In the genomic region with DNA sequence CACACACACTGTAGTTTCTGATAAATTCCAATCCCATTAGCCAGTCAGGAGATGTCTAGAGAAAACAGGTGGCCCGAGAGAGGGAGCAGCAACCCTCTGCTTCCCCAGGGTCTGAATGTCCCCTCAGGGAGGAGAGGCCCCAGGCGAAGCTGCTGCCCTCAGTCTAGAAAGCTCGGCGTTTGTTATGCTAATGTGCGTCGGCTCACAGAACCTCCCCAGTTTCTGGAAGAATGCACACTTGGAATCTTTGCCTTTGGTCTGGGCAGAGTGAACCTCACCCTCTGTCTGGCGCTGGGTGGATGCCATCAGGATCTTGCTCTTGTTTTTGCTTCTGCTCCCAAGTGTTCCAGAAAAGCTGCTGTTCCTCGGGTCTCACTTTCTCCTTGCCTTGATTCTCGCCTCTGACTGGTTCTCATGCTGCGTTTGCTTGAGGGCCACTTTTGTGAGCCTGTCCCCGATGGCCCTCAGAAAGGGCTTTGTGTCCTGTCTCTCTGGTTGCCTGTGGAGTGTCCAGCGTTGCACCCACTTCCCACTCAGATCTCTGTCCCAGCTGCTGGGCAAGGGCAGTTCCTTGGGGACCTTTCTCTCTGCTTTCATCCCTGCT, we compare ENCODE assay signal across 10 mouse cellular contexts. TPM values are rescaled to one million over a fixed set of nuclear protein-coding genes. Genes with fewer than 3 reads are reported as not detected.
DNase-seq lines count a peak whose midpoint lies in the region; ATAC-seq and TF ChIP-seq lines count a peak whose summit lies in the region.
"Had no signal": no experiment of that assay in that cellular context is flagged by ENCODE, and none has a peak within 500 bp of the region (broad histone marks: within the 10 kb centered on the region; RNA-seq: fewer than 3 reads in every experiment).

No protein-coding gene starts in this region.

- no peaks in the 10 kb centered on the region for H3K27me3 ChIP-seq in forebrain, embryonic 15.5 days

- H3K36me3 ChIP-seq in forebrain, embryonic 15.5 days = no peaks in the 10 kb centered on the region

- H3K4me3 ChIP-seq in left cerebral cortex, adult 2 months = no peak overlapping the region
- no peak overlapping the region for H3K4me3 ChIP-seq in forebrain, embryonic 15.5 days
- H3K4me3 ChIP-seq: erythroblast, embryonic 14.5 days; myocyte had no signal

- intact Hi-C loops in left cerebral cortex, adult 2 months (cut with DNase I) = no loop called here

- TF ChIP-seq CTCF in left cerebral cortex, adult 2 months (IDR thresholded peaks at IDR 0.05) = no peak

- ATAC-seq in forebrain, embryonic 15.5 days (replicated peaks) = peak; percentile 57
- no peak for ATAC-seq in monocyte, adult 5-6 weeks (replicated peaks; ENCODE audit: insufficient number of reproducible peaks, low FRiP score, low TSS enrichment, poor library complexity, severe bottlenecking)

- 3% methylated on average over 12 of the region's 12 CpGs for WGBS in forebrain, embryonic 15.5 days

- H3K4me2 ChIP-seq in forebrain, embryonic 15.5 days (replicated peaks) = no peak overlapping the region

- H3K9ac ChIP-seq in forebrain, embryonic 15.5 days (replicated peaks) = no peak overlapping the region

- H3K9me3 ChIP-seq in forebrain, embryonic 15.5 days = no peaks in the 10 kb centered on the region

- no peak for DNase-seq in left cerebral cortex, adult 2 months (ENCODE audit: extremely low spot score in 1 of 2, low spot score in 2 of 2)
- no peak for DNase-seq in left cerebral cortex, adult 11 months (ENCODE audit: low spot score)
- peak; percentile 82 to 86 for DNase-seq in kidney, postnatal 36 days
- DNase-seq in retina, postnatal 1 day = peak; percentile 88
- no peak for DNase-seq in ovary, postnatal 14 days (ENCODE audit: low spot score)
- no peak for DNase-seq in testis, postnatal 10 days (ENCODE audit: low spot score)

- peak overlapping the region; percentile 4; the same call in 1 of the 2 replicates for H3K27ac ChIP-seq in left cerebral cortex, adult 2 months
- H3K27ac ChIP-seq in forebrain, embryonic 15.5 days (replicated peaks) = peak overlapping the region; percentile 71

- peaks cover 44% of the 10 kb centered on the region for H3K4me1 ChIP-seq in forebrain, embryonic 15.5 days

RNA-seq across cellular contexts. Expression of a gene that starts 55.6 kb away (rescaled TPM):
- total RNA-seq in left cerebral cortex, adult 2 months (2021) = 100 to 1,000 TPM; 246 to 249 TPM
- polyA plus RNA-seq in forebrain, embryonic 15.5 days (2015; fragmentation: Nextera tagmentation; extraction: Ambion mirVana) = 25.6 TPM in 2 replicates
- 18.7 to 29.0 TPM (median 19.5 TPM) in 3 replicates for total RNA-seq in monocyte, adult 5-6 weeks (2017)
- polyA plus RNA-seq: erythroblast, embryonic 14.5 days had no signal

Comparison
In these comparisons a context has a peak if more than half of its experiments do, and no peak if none do; other contexts are left out.
1. DNase-seq: peak in kidney, postnatal 36 days (2 of 2) and retina, postnatal 1 day (single experiment); none in left cerebral cortex, adult 2 months (0 of 2), left cerebral cortex, adult 11 months (single experiment), ovary, postnatal 14 days (single experiment) and testis, postnatal 10 days (single experiment).